Mouse (Mus musculus) embryonic facial prominence, embryonic 11.5 days (tissue): Measurements from ENCODE around the gene Olfr585. TPM values are rescaled to one million over a fixed set of nuclear protein-coding genes. Genes with fewer than 3 reads are reported as not detected.

Source experiments
- ATAC-seq: fragments of 200-750 bp; cut with Nextera tagmentation; replicated peaks from 2 replicates; pipeline ENCODE4 v1.8.0; 2017; ENCODE audit warnings: low read depth; ENCODE audit not compliant: insufficient number of reproducible peaks, low FRiP score, low TSS enrichment
- DNase-seq: peaks from one replicate; pipeline ENCODE4 v3.0.0-alpha.2; 2015; ENCODE audit warnings: low spot score
- H3K27ac ChIP-seq: fragments of 300-500 bp; sonication (generic); replicated peaks from 2 replicates; pipeline ENCODE4 v1.5.1; 2014; ENCODE audit warnings: mild to moderate bottlenecking, low read depth, low read length, control low read depth
- H3K27me3 ChIP-seq: fragments of 300-500 bp; sonication (generic); 2 replicates; pipeline ENCODE4 v1.6.1; 2014; ENCODE audit warnings: mild to moderate bottlenecking, low read length, moderate library complexity, mixed read lengths; ENCODE audit not compliant: control insufficient read depth, insufficient read depth
- H3K36me3 ChIP-seq: fragments of 300-500 bp; sonication (generic); replicated peaks from 2 replicates; pipeline ENCODE4 v1.6.1; 2014; ENCODE audit warnings: low read depth, mild to moderate bottlenecking, low read length, moderate library complexity, mixed read lengths; ENCODE audit not compliant: control insufficient read depth, insufficient read depth
- H3K4me1 ChIP-seq: fragments of 300-500 bp; sonication (generic); 2 replicates; pipeline ENCODE4 v1.6.1; 2014; ENCODE audit warnings: low read length, mixed read lengths; ENCODE audit not compliant: control insufficient read depth, insufficient read depth
- H3K4me2 ChIP-seq: fragments of 300-500 bp; sonication (generic); 2 replicates; pipeline ENCODE4 v1.6.1; 2014; ENCODE audit warnings: low read depth, mild to moderate bottlenecking, control low read depth, low read length, moderate library complexity
- H3K4me3 ChIP-seq: fragments of 300-500 bp; sonication (generic); 2 replicates; pipeline ENCODE4 v1.5.1; 2014; ENCODE audit warnings: low read depth, low read length, control low read depth
- H3K9ac ChIP-seq: fragments of 300-500 bp; sonication (generic); replicated peaks from 2 replicates; pipeline ENCODE4 v1.6.1; 2014; ENCODE audit warnings: mild to moderate bottlenecking, control low read depth, low read length
- H3K9me3 ChIP-seq: fragments of 300-500 bp; sonication (generic); replicated peaks from 2 replicates; pipeline ENCODE4 v1.6.1; 2016; ENCODE audit warnings: mild to moderate bottlenecking, low read length, inconsistent platforms, mixed read lengths; ENCODE audit not compliant: control insufficient read depth
- WGBS: fragments of 180-500 bp; shearing (Covaris S2); extraction: QIAGEN DNeasy Blood & Tissue Kit; methylation state at CpG from one replicate; pipeline ENCODE4 v1.1.7; 2014; 5-methylcytosine and 5-hydroxymethylcytosine counted together
- polyA plus RNA-seq: library from polyadenylated mRNA; unstranded; fragments of >200 nt; fragmentation: Nextera tagmentation; extraction: Ambion mirVana; gene quantifications from 2 replicates; pipeline ENCODE4 v1.2.1, GENCODE M21; 2014

Olfr585 gene
- not detected in 2 replicates for polyA plus RNA-seq

DNA sequence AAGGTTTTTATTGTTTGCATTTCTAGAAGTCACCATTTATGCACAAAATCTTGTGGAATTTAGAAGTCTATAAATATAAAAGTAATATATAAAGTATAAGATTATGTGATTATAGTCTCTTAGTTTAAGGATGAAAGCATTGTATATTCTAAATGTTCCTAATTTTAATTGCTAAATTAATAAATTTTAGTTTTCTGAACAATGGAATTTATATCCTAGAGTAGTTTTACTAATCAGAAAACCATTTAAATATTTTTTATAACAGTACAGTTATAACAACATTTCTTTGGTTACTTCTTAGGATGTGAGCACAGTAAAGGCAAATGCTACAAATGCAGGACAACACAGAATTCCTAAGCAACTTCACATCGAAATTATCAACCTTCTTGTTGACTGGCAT is at the start of gene Olfr585:
TSS of gene Olfr585 (plus strand) at position 301 of the 400 bp plus-strand sequence.
- Histone ChIP-seq H3K27me3 (no peaks in the 10 kb centered on the region), H3K4me1 (no peaks in the 10 kb centered on the region), H3K4me2 (no peak within 1 kb of the TSS), H3K27ac (no peak within 1 kb of the TSS), H3K36me3 (no peaks in the 10 kb centered on the region), H3K9ac (no peak within 1 kb of the TSS), H3K9me3 (no peaks in the 10 kb centered on the region), H3K4me3 (no peak within 1 kb of the TSS)
- DNase-seq (no peak), ATAC-seq (no peak)
- WGBS, result 86% methylated on average over 1 of the region's 1 CpGs

DNA sequence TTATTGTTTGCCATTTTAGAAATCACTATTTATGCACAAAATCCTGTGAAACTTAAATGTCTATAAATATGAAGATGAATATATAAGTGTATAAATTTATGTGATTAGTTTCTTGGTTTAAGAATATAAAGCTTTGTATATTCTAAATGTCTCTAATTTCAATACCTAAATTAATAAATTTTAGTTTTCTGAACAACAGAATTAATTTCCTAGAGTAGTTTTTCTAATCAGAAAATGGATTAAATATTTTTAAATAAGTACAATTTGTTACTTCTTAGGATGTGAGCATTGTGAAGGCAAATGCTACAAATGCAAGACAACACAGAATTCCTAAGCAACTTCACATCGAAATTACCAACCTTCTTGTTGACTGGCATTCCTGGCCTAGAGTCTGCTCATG is 46.5 kb upstream of the Olfr585 start, which contains the start of gene Olfr583:
TSS of gene Olfr583 (plus strand) at position 301 of the 400 bp plus-strand sequence.
- H3K27ac ChIP-seq, result no peak within 1 kb of the TSS
- no peaks in the 10 kb centered on the region for H3K36me3 ChIP-seq
- WGBS, result 83% methylated on average over 1 of the region's 1 CpGs
- H3K4me3 ChIP-seq, result no peak within 1 kb of the TSS
- H3K27me3 ChIP-seq, result no peaks in the 10 kb centered on the region
- ATAC-seq (no peak), DNase-seq (no peak)
- no peak within 1 kb of the TSS for H3K4me2 ChIP-seq
- no peak within 1 kb of the TSS for H3K9ac ChIP-seq
- H3K9me3 ChIP-seq, result no peaks in the 10 kb centered on the region
- no peaks in the 10 kb centered on the region for H3K4me1 ChIP-seq

DNA sequence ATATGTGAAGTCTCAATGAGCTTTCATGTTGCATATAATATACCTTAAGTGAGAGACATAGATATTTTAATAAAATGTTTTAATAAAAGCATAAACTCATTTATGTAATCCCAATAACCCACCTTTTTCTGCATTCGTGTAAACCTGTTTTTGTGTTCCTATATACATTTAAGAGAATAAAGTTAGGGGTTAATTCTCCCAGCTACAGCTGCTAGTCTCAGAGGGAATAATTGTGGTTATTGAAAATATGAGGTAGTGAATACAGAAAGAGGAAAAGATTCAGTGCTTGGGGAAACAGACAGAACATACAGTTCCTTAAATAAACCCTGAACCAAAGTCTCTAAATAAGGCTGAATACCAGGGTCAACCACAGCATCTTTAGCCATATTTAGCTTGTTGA is 15.9 kb upstream of the Olfr585 start, which contains the start of gene Olfr584:
TSS of gene Olfr584 (plus strand) at position 301 of the 400 bp plus-strand sequence.
- 88% methylated on average over 1 of the region's 1 CpGs for WGBS
- Histone ChIP-seq H3K36me3 (no peaks in the 10 kb centered on the region), H3K9ac (no peak within 1 kb of the TSS), H3K4me1 (no peaks in the 10 kb centered on the region), H3K4me2 (no peak within 1 kb of the TSS), H3K27me3 (no peaks in the 10 kb centered on the region), H3K4me3 (no peak within 1 kb of the TSS), H3K9me3 (no peaks in the 10 kb centered on the region), H3K27ac (no peak within 1 kb of the TSS)
- ATAC-seq, result no peak
- DNase-seq, result no peak

DNA sequence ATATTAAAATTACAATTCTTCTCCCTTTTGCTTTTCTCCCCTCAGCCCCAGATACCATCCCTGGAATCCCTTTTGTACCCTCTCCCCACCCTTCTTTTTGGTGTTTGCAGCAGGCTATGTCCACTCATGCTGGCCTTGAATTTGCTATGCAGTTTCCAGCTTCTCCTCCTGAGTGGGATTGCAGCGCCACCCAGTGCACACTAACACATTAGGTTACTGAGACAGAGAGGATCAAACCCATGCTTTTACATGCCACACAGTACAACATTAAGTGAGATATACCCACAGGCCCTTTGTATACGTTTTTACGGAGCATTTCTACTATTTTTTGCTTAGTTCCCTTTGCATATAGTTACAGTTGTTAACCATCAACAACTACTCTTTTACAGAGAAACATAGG is 21.9 kb downstream of the Olfr585 start:
- no peaks in the 10 kb centered on the region for H3K36me3 ChIP-seq
- H3K27me3 ChIP-seq, result no peaks in the 10 kb centered on the region
- H3K4me1 ChIP-seq, result no peaks in the 10 kb centered on the region
- H3K9me3 ChIP-seq, result no peaks in the 10 kb centered on the region
- no peak overlapping the region for H3K27ac ChIP-seq
- H3K9ac ChIP-seq, result no peak overlapping the region
- no peak overlapping the region for H3K4me2 ChIP-seq
- WGBS, result 47% methylated on average over 3 of the region's 3 CpGs
- H3K4me3 ChIP-seq, result no peak overlapping the region
- DNase-seq (no peak), ATAC-seq (no peak)

DNA sequence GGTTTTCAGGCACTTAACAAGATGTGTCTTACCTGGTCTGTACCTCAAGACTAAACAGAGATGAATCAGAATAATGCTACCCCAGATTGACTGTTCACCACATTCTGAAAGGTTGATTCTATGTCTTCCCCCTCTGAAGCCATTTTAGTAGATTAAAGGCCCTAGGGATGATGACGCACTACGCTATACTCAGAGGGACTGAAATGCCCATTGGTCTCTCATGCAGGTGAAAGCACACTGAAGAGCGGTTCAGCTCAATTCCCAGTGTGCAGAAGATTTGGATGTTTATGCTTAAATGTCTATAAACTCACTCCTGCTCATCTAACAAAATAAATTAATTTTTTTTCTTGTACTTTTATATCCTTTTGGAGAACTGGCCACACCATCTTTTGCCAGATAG is 28.0 kb downstream of the Olfr585 start, which contains the start of gene Olfr586:
TSS of gene Olfr586 (minus strand) at position 101 of the 400 bp plus-strand sequence.
- whole genome bisulfite sequencing, result 91% methylated on average over 3 of the region's 3 CpGs
- no peaks in the 10 kb centered on the region for H3K9me3 ChIP-seq
- no peaks in the 10 kb centered on the region for H3K36me3 ChIP-seq
- H3K9ac ChIP-seq, result no peak within 1 kb of the TSS
- H3K27ac ChIP-seq, result no peak within 1 kb of the TSS
- ATAC-seq, result no peak
- no peaks in the 10 kb centered on the region for H3K27me3 ChIP-seq
- H3K4me3 ChIP-seq, result no peak within 1 kb of the TSS
- no peak within 1 kb of the TSS for H3K4me2 ChIP-seq
- H3K4me1 ChIP-seq, result no peaks in the 10 kb centered on the region
- DNase-seq, result no peak

DNA sequence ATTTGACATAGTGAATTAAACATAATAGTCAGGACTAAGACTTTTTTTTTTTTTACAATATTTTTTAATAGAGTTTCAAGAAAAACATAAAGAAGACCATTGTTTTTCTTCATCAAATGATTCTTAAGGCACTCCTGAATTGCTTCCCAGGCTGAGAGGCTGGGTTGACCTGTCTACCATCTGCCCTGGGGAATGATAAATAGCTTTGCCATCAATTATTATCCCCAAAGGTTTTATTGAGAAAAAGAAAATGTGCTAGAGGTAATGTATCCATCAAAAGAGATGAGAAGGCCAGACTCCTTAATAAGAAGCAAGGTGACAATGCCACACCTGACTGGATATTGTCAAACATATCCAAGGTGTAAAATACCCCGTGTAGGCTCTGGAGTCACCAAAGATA is 43.1 kb downstream of the Olfr585 start, which contains the start of gene Olfr588-ps1:
TSS of gene Olfr588-ps1 (plus strand) at position 301 of the 400 bp plus-strand sequence.
- DNase-seq (no peak), ATAC-seq (no peak)
- no peaks in the 10 kb centered on the region for H3K9me3 ChIP-seq
- H3K27ac ChIP-seq, result no peak within 1 kb of the TSS
- H3K27me3 ChIP-seq, result no peaks in the 10 kb centered on the region
- H3K4me1 ChIP-seq, result no peaks in the 10 kb centered on the region
- no peak within 1 kb of the TSS for H3K4me2 ChIP-seq
- H3K4me3 ChIP-seq, result no peak within 1 kb of the TSS
- 88% methylated on average over 1 of the region's 1 CpGs for WGBS
- no peak within 1 kb of the TSS for H3K9ac ChIP-seq
- no peaks in the 10 kb centered on the region for H3K36me3 ChIP-seq

Other genes starting within 250 kb of the Olfr585 start
- gene Olfr566, start 239.0 kb upstream of the Olfr585 start, polyA plus RNA-seq, result not detected in 2 replicates
- 0.22 TPM in 1 of 2 replicates, not detected in the other for gene Olfr568, start 220.6 kb upstream of the Olfr585 start, polyA plus RNA-seq
- gene Olfr569, start 206.8 kb upstream of the Olfr585 start, polyA plus RNA-seq, result not detected in 2 replicates
- not detected in 2 replicates for gene Olfr570, start 203.1 kb upstream of the Olfr585 start, polyA plus RNA-seq
- gene Olfr571, start 180.2 kb upstream of the Olfr585 start, polyA plus RNA-seq, result 0.28 and 0.31 TPM in 2 replicates
- not detected in 2 replicates for gene Olfr572, start 173.3 kb upstream of the Olfr585 start, polyA plus RNA-seq
- gene Olfr573-ps1, start 155.1 kb upstream of the Olfr585 start, polyA plus RNA-seq, result not detected in 2 replicates
- not detected in 2 replicates for gene Olfr574, start 149.3 kb upstream of the Olfr585 start, polyA plus RNA-seq
- gene Olfr575, start 138.9 kb upstream of the Olfr585 start, polyA plus RNA-seq, result not detected in 2 replicates
- not detected in 2 replicates for gene Olfr576, start 135.1 kb upstream of the Olfr585 start, polyA plus RNA-seq
- not detected in 2 replicates for gene Olfr577, start 121.8 kb upstream of the Olfr585 start, polyA plus RNA-seq
- gene Olfr578, start 108.4 kb upstream of the Olfr585 start, polyA plus RNA-seq, result not detected in 2 replicates
- gene Olfr582, start 59.7 kb upstream of the Olfr585 start, polyA plus RNA-seq, result not detected in 2 replicates
- gene Olfr583, start 46.4 kb upstream of the Olfr585 start, polyA plus RNA-seq, result not detected in 2 replicates
- not detected in 2 replicates for gene Olfr584, start 15.8 kb upstream of the Olfr585 start, polyA plus RNA-seq
- gene Olfr586, start 27.9 kb downstream of the Olfr585 start, polyA plus RNA-seq, result not detected in 2 replicates
- gene Olfr588-ps1, start 43.2 kb downstream of the Olfr585 start, polyA plus RNA-seq, result not detected in 2 replicates
- not detected in 2 replicates for gene Olfr589, start 58.6 kb downstream of the Olfr585 start, polyA plus RNA-seq
- not detected in 2 replicates for gene Olfr591, start 80.6 kb downstream of the Olfr585 start, polyA plus RNA-seq
- gene Olfr592, start 87.1 kb downstream of the Olfr585 start, polyA plus RNA-seq, result not detected in 2 replicates
- not detected in 2 replicates for gene Olfr593, start 114.1 kb downstream of the Olfr585 start, polyA plus RNA-seq
- gene Olfr594, start 119.3 kb downstream of the Olfr585 start, polyA plus RNA-seq, result not detected in 2 replicates
- not detected in 2 replicates for gene Usp17ld, start 154.8 kb downstream of the Olfr585 start, polyA plus RNA-seq
- not detected in 2 replicates for gene Olfr596, start 207.9 kb downstream of the Olfr585 start, polyA plus RNA-seq
- gene Olfr597, start 218.6 kb downstream of the Olfr585 start, polyA plus RNA-seq, result not detected in 2 replicates
- gene Olfr598, start 225.8 kb downstream of the Olfr585 start, polyA plus RNA-seq, result not detected in 2 replicates
- gene Olfr599, start 238.2 kb downstream of the Olfr585 start, polyA plus RNA-seq, result not detected in 2 replicates